Mouse (Mus musculus) cortical plate, adult 2 months (tissue): ENCODE data around the gene Chp2. TPM values are rescaled to one million over a fixed set of nuclear protein-coding genes. Genes with fewer than 3 reads are reported as not detected.
A peak's percentile ranks its signal among the peaks of the same experiment; 100 is the strongest.
"Not testable (repeated sequence)": the region's sequence is repeated elsewhere in the genome, so short reads cannot be mapped to it uniquely, and the experiment has no call there.

ENCODE experiments used
- H3K27ac ChIP-seq: fragments of 200-500 bp; 2 replicates; pipeline ENCODE4 v1.5.1; 2012; ENCODE audit warnings: low read length, control low read depth, inconsistent platforms; ENCODE audit not compliant: insufficient read depth
- H3K4me1 ChIP-seq: fragments of 200-500 bp; 2 replicates; pipeline ENCODE4 v1.6.1; 2011; ENCODE audit warnings: low read length; ENCODE audit not compliant: control insufficient read depth, insufficient read depth
- H3K4me3 ChIP-seq: fragments of 200-500 bp; 2 replicates; pipeline ENCODE4 v1.5.1; 2011; ENCODE audit warnings: mild to moderate bottlenecking, low read length, control low read depth; ENCODE audit not compliant: insufficient read depth
- CTCF ChIP-seq: fragments of 200-500 bp; IDR thresholded peaks from 2 replicates; pipeline ENCODE4 v1.5.1; 2011; ENCODE audit warnings: mild to moderate bottlenecking, control low read depth, low read length; ENCODE audit not compliant: insufficient read depth; ENCODE audit errors: extremely low read depth
- POLR2A ChIP-seq: fragments of 200-500 bp; IDR thresholded peaks from 2 replicates; pipeline ENCODE4 v1.6.1; 2011; ENCODE audit warnings: mild to moderate bottlenecking, low read length, control low read depth; ENCODE audit not compliant: insufficient read depth; ENCODE audit errors: extremely low read depth
- polyA plus RNA-seq: library from polyadenylated mRNA; depleted of rRNA; stranded (reverse); fragments of >200 nt; gene quantifications from 2 replicates; pipeline ENCODE4 v1.2.3, GENCODE M21; 2012

Gene Chp2
- polyA plus RNA-seq, 1 experiment, result 2.2 TPM

DNA sequence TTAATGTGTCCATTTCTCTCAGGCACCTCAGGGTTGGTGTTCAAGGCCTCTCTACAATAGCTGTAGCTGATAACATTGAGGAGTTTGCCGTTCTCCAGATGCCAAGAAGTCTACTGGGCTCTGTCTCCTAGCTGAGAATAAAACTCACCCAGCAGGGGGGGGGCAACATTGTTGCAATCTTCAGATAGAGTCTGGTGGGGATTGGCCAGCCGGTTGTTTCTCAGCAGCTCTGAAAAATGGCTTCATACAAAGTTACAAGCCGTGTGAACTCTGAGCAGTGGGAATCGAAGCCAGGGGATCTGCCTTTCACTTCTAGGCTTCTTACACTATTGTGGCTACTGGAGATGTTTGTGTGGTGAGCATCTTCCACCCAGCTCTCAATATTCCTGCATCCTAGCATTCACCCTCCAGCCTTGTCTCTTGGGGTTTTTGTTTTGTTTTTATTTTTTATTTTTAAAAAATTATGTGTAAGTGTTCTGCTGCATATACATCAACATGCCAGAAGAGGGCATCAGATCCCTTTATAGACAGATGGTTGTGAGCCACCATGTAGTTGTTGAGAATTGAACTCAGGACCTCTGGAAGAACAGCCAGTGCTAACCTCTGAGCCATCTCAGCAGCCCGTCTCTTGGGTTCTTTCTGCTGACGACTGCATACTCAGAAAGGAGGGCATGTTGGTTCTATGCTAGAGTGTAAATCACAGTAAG lies 21.3 kb downstream of the Chp2 start:
- Histone ChIP-seq H3K4me1 (peaks cover 2% of the 10 kb centered on the region; the same call in 1 of the 2 replicates), H3K4me3 (no peak overlapping the region), H3K27ac (no peak overlapping the region)
- TF ChIP-seq CTCF, result no peak
- no peak for TF ChIP-seq POLR2A

DNA sequence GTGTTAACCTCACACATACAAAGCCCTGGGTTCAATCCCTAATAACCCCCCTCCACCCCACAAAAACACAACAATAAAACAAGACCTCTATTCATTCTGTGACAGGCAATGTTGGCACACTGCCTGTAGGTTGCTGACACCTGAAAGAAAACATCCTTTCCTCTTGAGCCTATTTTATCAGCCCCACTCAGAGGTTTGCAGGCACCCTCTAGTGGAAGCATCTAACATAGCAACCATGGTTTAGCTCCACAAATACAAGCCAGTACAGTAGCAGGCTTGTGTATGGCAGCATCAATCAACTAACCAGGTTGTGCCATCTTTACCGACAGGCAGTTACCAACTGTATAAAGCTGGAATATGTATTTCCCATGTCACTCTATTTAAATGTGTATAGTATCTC lies 23.0 kb downstream of the Chp2 start:
- Histone ChIP-seq H3K4me3 (no peak overlapping the region), H3K4me1 (peaks cover 3% of the 10 kb centered on the region), H3K27ac (no peak overlapping the region)
- peak; percentile 73 for TF ChIP-seq CTCF
- no peak for TF ChIP-seq POLR2A

DNA sequence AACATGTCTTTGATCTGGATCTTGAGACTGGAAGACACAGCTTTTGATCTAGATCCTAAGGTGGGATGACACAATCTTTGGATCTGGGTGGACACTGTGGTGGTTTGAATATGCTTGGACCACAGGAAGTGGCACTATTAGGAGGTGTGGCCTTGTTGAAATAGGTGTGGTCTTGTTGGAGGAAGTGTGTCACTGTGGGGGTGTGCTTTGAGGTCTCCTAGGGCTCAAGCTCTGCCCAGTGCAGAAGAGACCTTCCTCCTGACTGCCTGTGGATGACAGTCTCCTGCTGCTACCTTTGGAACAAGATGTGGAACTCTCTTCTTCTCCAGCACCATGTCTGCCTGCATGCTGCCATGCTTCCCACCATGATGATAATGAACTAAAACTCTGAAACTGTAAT lies 23.4 kb downstream of the Chp2 start:
- not testable (repeated sequence) for H3K4me1 ChIP-seq, H3K27ac ChIP-seq, H3K4me3 ChIP-seq

DNA sequence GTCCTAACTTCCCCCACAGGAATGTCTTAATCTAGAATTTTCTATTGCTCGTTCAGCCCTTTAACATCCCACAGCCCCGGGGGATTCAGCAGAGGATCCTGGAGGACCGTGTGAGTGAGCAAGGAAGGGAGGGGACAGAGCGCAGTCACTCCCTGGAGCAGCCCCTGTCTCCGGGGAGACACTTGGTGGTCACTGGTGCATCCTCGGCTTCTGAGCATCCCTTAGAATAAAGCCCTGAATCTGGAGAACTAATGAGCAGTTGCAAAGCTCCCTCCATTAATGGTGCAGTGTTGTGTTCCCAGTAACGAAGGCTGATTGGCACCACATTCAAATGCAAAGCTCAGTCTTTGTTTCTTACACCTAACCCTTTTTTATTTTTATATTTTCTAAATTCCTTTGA lies 24.9 kb downstream of the Chp2 start:
- Histone ChIP-seq H3K4me1 (peaks cover 3% of the 10 kb centered on the region), H3K27ac (no peak overlapping the region), H3K4me3 (no peak overlapping the region)
- TF ChIP-seq CTCF, result no peak
- no peak for TF ChIP-seq POLR2A

DNA sequence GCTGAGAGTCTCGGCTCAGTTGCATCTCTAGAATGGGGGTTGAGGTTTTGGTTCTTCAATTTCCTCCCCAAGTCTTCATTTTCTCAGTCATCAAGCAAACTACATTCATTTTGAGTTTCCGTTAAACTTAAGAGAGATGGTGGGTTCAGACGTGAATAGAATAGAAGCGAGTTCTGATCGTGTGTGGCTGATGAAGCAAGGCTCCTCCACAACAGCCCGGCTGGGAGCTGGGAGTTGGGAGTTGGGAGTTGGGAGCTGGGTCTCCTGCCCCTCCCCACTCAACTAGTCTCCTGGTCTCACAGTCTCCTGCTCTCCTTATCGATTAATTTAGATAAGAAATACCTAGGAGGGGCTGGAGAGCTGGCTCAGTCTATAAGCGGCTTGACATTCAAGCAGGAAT lies 25.3 kb downstream of the Chp2 start:
- Histone ChIP-seq H3K4me1 (peaks cover 3% of the 10 kb centered on the region), H3K27ac (no peak overlapping the region), H3K4me3 (no peak overlapping the region)
- TF ChIP-seq CTCF (no peak), POLR2A (no peak)

DNA sequence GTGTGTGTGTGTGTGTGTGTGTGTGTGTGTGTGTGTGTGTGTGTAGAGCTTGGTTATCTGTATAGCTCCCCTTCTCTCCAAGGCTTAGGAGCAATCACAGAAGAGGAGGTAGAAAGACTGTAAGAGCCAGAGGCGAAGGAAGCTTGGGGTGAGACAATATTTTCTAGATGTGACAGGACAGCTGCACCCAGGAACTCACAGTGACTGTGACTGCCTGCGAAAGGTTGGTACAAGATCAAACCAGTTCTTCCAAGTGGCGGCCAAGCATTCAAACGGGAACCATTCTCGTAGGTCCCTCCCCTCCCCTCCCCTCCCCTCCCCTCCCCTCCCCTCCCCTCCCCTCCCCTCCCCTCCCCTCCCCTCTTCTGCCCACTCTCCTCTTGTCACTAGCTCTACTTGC lies 26.7 kb downstream of the Chp2 start:
- Histone ChIP-seq H3K4me3 (no peak overlapping the region), H3K4me1 (peaks cover 3% of the 10 kb centered on the region), H3K27ac (no peak overlapping the region)
- TF ChIP-seq POLR2A (no peak), CTCF (no peak)

DNA sequence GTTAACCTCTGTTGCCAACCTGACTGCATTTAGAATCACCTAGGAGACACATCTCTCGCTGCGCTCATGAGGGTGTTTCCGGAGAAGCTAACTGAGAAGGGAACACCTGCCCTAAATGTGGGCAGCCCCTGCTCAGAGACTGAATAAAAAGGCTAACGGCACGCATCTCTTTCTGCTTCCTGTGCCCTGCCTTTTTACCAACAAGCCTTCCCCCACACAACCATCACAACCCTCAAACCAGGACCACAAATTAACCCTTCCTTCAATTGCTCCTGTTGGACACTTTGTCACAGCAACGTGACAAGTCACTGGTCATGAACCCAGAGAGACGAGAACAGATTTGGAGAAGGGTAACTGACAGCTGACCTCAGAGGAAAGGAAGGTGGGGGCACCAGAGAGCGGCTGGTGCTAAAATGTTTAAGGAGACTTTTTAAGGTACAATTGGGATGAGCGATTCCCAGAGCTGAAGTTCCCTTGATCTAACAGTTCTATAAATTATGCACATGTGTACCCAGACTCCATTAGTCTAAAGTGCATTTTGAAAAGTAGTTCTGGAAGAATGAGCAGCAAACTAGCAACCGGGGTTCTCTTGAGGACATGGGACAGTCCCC lies 28.1 kb downstream of the Chp2 start:
- TF ChIP-seq CTCF (no peak), POLR2A (no peak)
- peaks cover 3% of the 10 kb centered on the region for H3K4me1 ChIP-seq
- H3K4me3 ChIP-seq, result no peak overlapping the region
- H3K27ac ChIP-seq, result no peak overlapping the region

DNA sequence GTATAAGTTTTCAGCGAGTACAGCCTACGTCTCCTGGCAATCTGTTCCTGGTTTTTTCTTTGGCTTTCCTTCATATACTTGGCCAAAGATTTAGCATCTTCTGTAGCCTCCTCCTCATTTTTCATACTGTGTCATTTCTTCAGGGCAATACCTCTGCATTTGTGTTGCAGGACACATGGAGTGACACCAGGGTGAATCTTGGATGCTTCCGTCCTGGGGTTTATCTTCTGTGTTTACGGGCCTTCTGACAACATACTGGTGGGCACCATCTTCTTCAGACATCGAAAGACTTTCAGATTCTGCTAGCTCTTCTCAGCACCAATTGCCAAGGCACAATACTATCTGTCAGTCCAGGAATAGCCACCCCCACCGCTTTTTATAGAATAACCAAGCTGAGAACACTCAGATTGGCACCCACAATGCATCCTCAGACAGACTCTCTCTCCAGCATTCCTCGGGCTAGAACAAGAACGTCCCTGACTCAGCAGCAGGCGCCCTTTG lies 30.1 kb downstream of the Chp2 start:
- H3K4me3 ChIP-seq, result no peak overlapping the region
- peaks cover 1% of the 10 kb centered on the region for H3K4me1 ChIP-seq
- no peak overlapping the region for H3K27ac ChIP-seq
- TF ChIP-seq POLR2A, result no peak
- TF ChIP-seq CTCF, result no peak

DNA sequence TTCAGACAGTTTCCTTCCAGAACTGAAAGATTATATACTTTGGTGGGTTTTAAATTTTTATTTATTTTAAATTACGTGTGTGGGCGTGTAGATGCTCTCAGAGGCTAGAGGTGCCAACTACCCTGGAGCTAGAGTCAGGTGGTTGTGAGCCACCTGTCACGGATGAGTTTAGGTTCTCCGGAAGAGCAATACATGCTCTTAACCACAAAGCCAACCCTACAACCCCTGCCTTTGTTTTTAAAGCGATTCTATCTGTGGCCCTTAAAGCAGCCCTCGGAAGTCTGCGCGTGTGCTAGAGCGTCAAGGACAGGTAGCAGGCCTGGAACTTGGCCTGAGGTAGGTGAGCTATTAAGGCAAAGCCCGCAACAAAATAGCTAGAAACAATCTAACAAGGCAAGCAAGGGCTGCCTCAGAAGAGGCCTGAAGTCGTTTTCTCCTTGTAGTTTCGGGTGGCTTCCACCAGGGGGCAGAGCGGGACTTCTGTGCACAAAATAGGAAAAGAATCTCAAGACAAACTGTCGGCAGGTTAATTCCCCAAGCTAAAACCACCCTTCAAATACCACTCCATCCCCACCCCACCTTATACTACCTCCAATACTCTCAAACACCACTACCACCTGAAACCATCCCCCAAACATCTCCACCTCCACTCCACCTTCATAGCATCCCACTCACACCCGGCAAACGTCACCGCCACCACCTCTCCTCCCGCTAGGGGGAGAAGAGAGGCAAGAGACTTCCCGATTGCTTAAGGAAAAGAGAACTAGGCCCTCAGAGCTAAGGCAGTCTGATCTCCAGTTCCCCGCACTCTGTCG lies 32.1 kb downstream of the Chp2 start:
- TF ChIP-seq CTCF (peak; percentile 72), POLR2A (no peak)
- peaks cover 1% of the 10 kb centered on the region for H3K4me1 ChIP-seq
- no peak overlapping the region for H3K4me3 ChIP-seq
- H3K27ac ChIP-seq, result no peak overlapping the region
